ENCODE assay signal across 10 mouse cellular contexts in the genomic region with DNA sequence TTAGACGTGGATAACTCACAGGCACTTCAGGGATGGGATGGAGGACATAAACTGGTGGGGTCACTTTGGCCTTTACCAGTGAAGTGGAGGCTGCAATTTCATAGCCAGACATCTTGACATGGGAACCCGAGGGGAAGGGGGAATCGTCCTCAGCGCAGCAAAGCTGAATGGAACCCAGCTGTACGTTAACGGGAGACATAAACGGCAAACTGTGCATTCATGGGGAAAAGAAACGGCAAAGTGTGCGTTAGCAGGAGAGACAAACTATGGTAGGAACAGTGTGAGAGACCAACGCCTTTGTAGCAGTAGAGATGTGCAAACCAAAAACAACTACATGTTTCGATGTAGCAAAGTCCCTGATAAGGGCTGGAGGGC.
DNase-seq lines count a peak whose midpoint lies in the region; ATAC-seq and TF ChIP-seq lines count a peak whose summit lies in the region.
"Had no signal": no experiment of that assay in that cellular context is flagged by ENCODE, and none has a peak within 500 bp of the region (broad histone marks: within the 10 kb centered on the region; RNA-seq: fewer than 3 reads in every experiment).

No protein-coding gene starts in this region.

- no peak for DNase-seq in left cerebral cortex, adult 2 months (ENCODE audit: extremely low spot score in 1 of 2, low spot score in 2 of 2)
- DNase-seq in left cerebral cortex, postnatal 14 days (ENCODE audit: low spot score in 2 of 2) = no peak
- DNase-seq in G1E (ENCODE audit: low spot score) = no peak
- no peak for DNase-seq in gastrocnemius, postnatal 25 days
- no peak for DNase-seq in gastrocnemius, adult 8-10 months (ENCODE audit: low spot score in 2 of 2)
- DNase-seq: adrenal gland, adult 2 months; gastrocnemius, postnatal 36 days had no signal

- peak overlapping the region; percentile 26 for H3K4me3 ChIP-seq in erythroblast, embryonic 14.5 days (replicated peaks)
- H3K4me3 ChIP-seq in left cerebral cortex, adult 2 months = no peak overlapping the region
- H3K4me3 ChIP-seq in G1E (ENCODE audit: low read depth, low read length) = peak overlapping the region; percentile 69
- no peak overlapping the region for H3K4me3 ChIP-seq in embryonic facial prominence, embryonic 15.5 days (replicated peaks)

- H3K27me3 ChIP-seq in erythroblast, embryonic 14.5 days (ENCODE audit: control insufficient read depth) = no peaks in the 10 kb centered on the region
- H3K27me3 ChIP-seq in G1E (ENCODE audit: insufficient read depth, low read length) = peaks cover 4% of the 10 kb centered on the region; the same call in 1 of the 2 replicates
- H3K27me3 ChIP-seq in embryonic facial prominence, embryonic 15.5 days = no peaks in the 10 kb centered on the region

- ATAC-seq in erythroblast, adult 5-6 weeks (replicated peaks; ENCODE audit: low FRiP score, poor library complexity, severe bottlenecking) = no peak
- ATAC-seq in G1E (ENCODE audit: extremely low read depth, insufficient number of reproducible peaks, low FRiP score, poor library complexity, severe bottlenecking) = no peak
- no peak for ATAC-seq in embryonic facial prominence, embryonic 15.5 days (ENCODE audit: insufficient number of reproducible peaks, low FRiP score, low TSS enrichment, low read depth)

- H3K9me3 ChIP-seq in erythroblast, embryonic 14.5 days (ENCODE audit: control insufficient read depth, low read length) = no peaks in the 10 kb centered on the region
- H3K9me3 ChIP-seq in G1E (replicated peaks) = no peaks in the 10 kb centered on the region
- no peaks in the 10 kb centered on the region for H3K9me3 ChIP-seq in embryonic facial prominence, embryonic 15.5 days (replicated peaks)

- peak overlapping the region; percentile 24; the same call in 1 of the 2 replicates for H3K4me2 ChIP-seq in embryonic facial prominence, embryonic 15.5 days (replicated peaks)

- 53% methylated on average over 11 of the region's 11 CpGs for WGBS in embryonic facial prominence, embryonic 15.5 days

- H3K4me1 ChIP-seq in erythroblast, embryonic 14.5 days (ENCODE audit: control insufficient read depth) = peaks cover 20% of the 10 kb centered on the region
- H3K4me1 ChIP-seq in G1E (ENCODE audit: insufficient read depth, low read depth, low read length) = peaks cover 84% of the 10 kb centered on the region
- H3K4me1 ChIP-seq in embryonic facial prominence, embryonic 15.5 days = peaks cover 13% of the 10 kb centered on the region

- H3K27ac ChIP-seq in left cerebral cortex, adult 2 months = peak overlapping the region; percentile 83
- no peak overlapping the region for H3K27ac ChIP-seq in embryonic facial prominence, embryonic 15.5 days (replicated peaks)

- intact Hi-C loops in left cerebral cortex, adult 2 months (cut with DNase I) = loop anchor here (2.0 to 5.0 kb wide), 2 partner anchors 174 to 268 kb away; partner anchors contain the start of genes Chgb and Shld1
- intact Hi-C loops in left cerebral cortex, postnatal 14 days (cut with DNase I) = loop anchor here (10.0 kb wide), 2 partner anchors 272 to 302 kb away; partner anchors contain the start of genes Chgb, Mcm8 and Trmt6

- no peak for TF ChIP-seq CTCF in left cerebral cortex, adult 2 months (IDR thresholded peaks at IDR 0.05)
- TF ChIP-seq CTCF in G1E (IDR thresholded peaks at IDR 0.05; ENCODE audit: low read depth, low read length) = no peak

- no peaks in the 10 kb centered on the region for H3K36me3 ChIP-seq in erythroblast, embryonic 14.5 days (ENCODE audit: control insufficient read depth)
- no peaks in the 10 kb centered on the region for H3K36me3 ChIP-seq in G1E (replicated peaks)
- no peaks in the 10 kb centered on the region for H3K36me3 ChIP-seq in embryonic facial prominence, embryonic 15.5 days

- H3K9ac ChIP-seq in embryonic facial prominence, embryonic 15.5 days = no peak overlapping the region

Comparison
In these comparisons a context has a peak if more than half of its experiments do, and no peak if none do; other contexts are left out.
1. H3K4me3 ChIP-seq: peak in erythroblast, embryonic 14.5 days (single experiment) and G1E (single experiment); none in left cerebral cortex, adult 2 months (single experiment) and embryonic facial prominence, embryonic 15.5 days (single experiment).